Mouse (Mus musculus) thymus, adult 2 months (tissue): Measurements from ENCODE around the gene Adat3. TPM values are rescaled to one million over a fixed set of nuclear protein-coding genes. Genes with fewer than 3 reads are reported as not detected.

Experiments used
- DNase-seq: peaks from one replicate; pipeline ENCODE4 v3.0.0; 2021
- H3K27ac ChIP-seq: fragments of 200-500 bp; 2 replicates; pipeline ENCODE4 v1.5.1; 2012; ENCODE audit warnings: low read length, control low read depth; ENCODE audit not compliant: control insufficient read depth, insufficient read depth
- H3K27me3 ChIP-seq: fragments of 200-500 bp; 2 replicates; pipeline ENCODE4 v1.6.1; 2012; ENCODE audit warnings: mild to moderate bottlenecking, low read length, moderate library complexity, mixed read lengths; ENCODE audit not compliant: control insufficient read depth, insufficient read depth
- H3K36me3 ChIP-seq: fragments of 200-500 bp; 2 replicates; pipeline ENCODE4 v1.6.1; 2012; ENCODE audit warnings: mild to moderate bottlenecking, low read length, moderate library complexity; ENCODE audit not compliant: control insufficient read depth, insufficient read depth
- H3K4me1 ChIP-seq: fragments of 200-500 bp; replicated peaks from 2 replicates; pipeline ENCODE4 v1.6.1; 2012; ENCODE audit warnings: low read length; ENCODE audit not compliant: control insufficient read depth, insufficient read depth
- H3K4me3 ChIP-seq: fragments of 200-500 bp; 2 replicates; pipeline ENCODE4 v1.5.1; 2012; ENCODE audit warnings: mild to moderate bottlenecking, low read length, control low read depth, moderate library complexity; ENCODE audit not compliant: control insufficient read depth, insufficient read depth
- CTCF ChIP-seq: fragments of 200-500 bp; IDR thresholded peaks from 2 replicates; pipeline ENCODE4 v1.5.1; 2012; ENCODE audit warnings: mild to moderate bottlenecking, control low read depth, low read length, moderate library complexity, borderline replicate concordance; ENCODE audit not compliant: control insufficient read depth, poor library complexity, insufficient read depth; ENCODE audit errors: extremely low read depth
- POLR2A ChIP-seq: fragments of 200-500 bp; IDR thresholded peaks from 2 replicates; pipeline ENCODE4 v1.6.1; 2012; ENCODE audit warnings: mild to moderate bottlenecking, low read length, control low read depth, moderate library complexity; ENCODE audit not compliant: control insufficient read depth, poor library complexity, insufficient read depth; ENCODE audit errors: extremely low read depth
- WGBS: fragments of 180-500 bp; shearing (Covaris S2); methylation state at CpG from one replicate; pipeline ENCODE4 v1.1.7; 2018; 5-methylcytosine and 5-hydroxymethylcytosine counted together
- polyA plus RNA-seq: library from polyadenylated mRNA; depleted of rRNA; stranded (reverse); fragments of >200 nt; gene quantifications from 2 replicates; pipeline ENCODE4 v1.2.3, GENCODE M21; 2012; rRNA removed

Adat3 gene
- 42.9 and 48.2 TPM in 2 replicates for polyA plus RNA-seq

DNA sequence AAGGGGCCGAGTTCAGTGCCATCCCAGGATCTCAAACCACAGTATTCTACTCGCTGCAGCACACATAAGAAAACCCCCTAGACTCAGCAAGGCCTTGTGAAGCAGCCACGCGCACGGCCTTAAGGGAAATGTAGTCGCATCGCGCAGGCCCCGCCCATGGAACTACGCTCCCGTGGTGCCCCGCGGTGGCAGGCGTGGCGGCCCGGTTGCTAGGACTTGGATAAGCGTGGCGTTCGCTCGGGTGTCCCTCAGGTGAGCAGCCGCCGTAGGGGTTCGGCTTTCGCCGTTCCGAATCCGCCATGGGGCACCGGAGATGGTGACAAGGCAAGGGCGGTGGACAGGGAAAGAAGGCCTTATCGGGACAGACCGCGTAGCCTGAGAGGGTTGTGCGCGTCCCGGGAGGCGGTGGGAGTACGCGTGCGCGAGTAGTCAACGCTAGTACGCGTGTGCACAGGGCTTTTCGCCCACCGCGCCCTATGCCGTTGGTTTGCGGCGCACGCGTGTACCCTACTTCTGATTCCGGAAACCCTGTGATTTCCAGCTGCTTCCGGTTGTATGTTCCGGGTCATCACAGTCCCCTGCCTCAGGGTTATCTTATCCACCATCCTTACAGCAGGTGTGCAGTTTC, at the start of gene Adat3, which contains the start of gene Scamp4:
Gene Adat3, plus strand, starts transcription at position 183 of the 628 bp plus-strand sequence.
Gene Scamp4, plus strand, starts transcription at position 175 of the 628 bp plus-strand sequence.
- H3K4me1 ChIP-seq, result peaks cover 47% of the 10 kb centered on the region
- H3K27ac ChIP-seq, result peak within 1 kb of the TSS; percentile 89
- WGBS, result under 1% methylated on average over 54 of the region's 54 CpGs
- H3K27me3 ChIP-seq, result no peaks in the 10 kb centered on the region
- TF ChIP-seq CTCF, result no peak
- no peak for TF ChIP-seq POLR2A
- H3K4me3 ChIP-seq, result peak within 1 kb of the TSS; percentile 70
- no peaks in the 10 kb centered on the region for H3K36me3 ChIP-seq
- DNase-seq, result peak; percentile 95

DNA sequence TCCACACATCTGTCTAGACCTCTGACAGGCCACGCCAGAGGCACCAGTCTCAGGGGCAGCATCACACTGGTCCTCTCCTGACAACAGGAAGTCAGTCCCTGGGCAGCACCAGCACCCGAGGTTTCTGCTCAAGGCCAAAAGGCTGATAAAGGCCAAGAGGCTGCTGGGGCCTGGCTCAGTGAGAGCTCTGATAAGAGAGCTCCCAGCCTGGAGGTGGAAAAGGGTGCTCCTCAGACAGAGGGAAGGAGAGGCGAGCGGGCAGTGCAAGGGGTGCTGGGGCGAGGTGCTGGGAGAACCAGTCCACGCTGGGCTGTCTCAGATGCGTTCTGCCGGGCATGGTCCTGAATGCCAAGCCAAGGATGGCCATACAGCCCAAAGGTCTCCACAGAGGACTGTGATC, 49.1 kb upstream of the Adat3 start:
- DNase-seq, result no peak
- TF ChIP-seq POLR2A (no peak), CTCF (no peak)
- Histone ChIP-seq H3K27me3 (no peaks in the 10 kb centered on the region), H3K4me3 (no peak overlapping the region), H3K36me3 (peaks cover 15% of the 10 kb centered on the region), H3K4me1 (peaks cover 23% of the 10 kb centered on the region), H3K27ac (no peak overlapping the region)
- 92% methylated on average over 8 of the region's 8 CpGs for WGBS

DNA sequence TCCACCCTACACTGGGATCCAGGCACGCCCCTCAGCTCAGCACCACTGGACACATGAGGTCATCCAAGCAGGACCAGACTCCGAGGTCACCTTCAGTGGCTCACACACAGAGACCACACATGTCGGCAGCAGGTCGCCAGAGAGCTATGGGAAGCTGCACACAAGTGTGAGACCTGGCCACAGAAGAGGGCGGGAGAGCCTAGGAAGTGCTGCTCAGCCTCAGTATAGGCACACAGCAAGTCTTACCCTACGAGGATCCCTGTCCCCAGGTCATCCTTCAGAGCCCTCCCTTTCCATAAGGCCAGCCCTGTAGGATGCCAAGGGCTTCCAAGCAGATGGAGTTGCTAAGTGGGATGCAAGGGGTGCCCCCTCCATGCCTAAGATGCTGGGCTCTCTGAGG, 48.7 kb upstream of the Adat3 start:
- Histone ChIP-seq H3K27me3 (no peaks in the 10 kb centered on the region), H3K27ac (no peak overlapping the region), H3K36me3 (peaks cover 13% of the 10 kb centered on the region), H3K4me3 (no peak overlapping the region), H3K4me1 (peaks cover 24% of the 10 kb centered on the region)
- 93% methylated on average over 6 of the region's 6 CpGs for WGBS
- TF ChIP-seq CTCF (no peak), POLR2A (no peak)
- no peak for DNase-seq

DNA sequence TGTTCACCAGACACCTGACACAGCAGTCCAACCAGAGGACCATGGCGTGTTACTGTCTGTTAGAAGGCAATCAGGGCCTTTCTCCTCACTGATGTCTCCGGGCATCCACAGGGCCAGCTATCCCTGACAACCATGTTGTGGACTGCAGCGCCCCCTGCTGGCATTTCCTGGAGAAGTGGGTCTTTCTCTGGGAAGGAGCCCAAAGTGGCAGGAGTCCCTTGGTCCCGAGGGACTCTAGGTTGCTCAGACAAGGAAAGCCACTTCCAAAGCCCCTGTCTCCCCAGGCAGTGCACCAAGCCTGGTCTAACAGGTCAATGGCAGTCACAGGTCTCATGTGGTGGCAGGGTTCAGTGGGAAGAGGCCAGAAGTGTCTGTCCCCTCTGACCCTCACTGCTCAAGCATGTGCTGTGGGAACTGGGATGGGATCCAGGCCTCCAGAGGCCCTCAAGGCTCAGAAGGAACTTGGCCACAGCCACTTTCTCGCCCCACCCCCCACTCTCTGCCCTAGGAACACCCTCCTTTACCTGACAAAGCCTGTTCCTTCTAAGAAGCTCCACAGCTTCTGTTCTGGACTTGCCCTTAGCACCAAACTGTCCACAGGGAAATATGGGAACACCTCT, 45.2 kb upstream of the Adat3 start:
- Histone ChIP-seq H3K27ac (no peak overlapping the region), H3K27me3 (no peaks in the 10 kb centered on the region), H3K4me1 (peaks cover 38% of the 10 kb centered on the region), H3K4me3 (no peak overlapping the region), H3K36me3 (no peaks in the 10 kb centered on the region)
- TF ChIP-seq POLR2A, result no peak
- TF ChIP-seq CTCF, result peak; percentile 86
- WGBS, result 56% methylated on average over 5 of the region's 5 CpGs
- peak; percentile 67 for DNase-seq

DNA sequence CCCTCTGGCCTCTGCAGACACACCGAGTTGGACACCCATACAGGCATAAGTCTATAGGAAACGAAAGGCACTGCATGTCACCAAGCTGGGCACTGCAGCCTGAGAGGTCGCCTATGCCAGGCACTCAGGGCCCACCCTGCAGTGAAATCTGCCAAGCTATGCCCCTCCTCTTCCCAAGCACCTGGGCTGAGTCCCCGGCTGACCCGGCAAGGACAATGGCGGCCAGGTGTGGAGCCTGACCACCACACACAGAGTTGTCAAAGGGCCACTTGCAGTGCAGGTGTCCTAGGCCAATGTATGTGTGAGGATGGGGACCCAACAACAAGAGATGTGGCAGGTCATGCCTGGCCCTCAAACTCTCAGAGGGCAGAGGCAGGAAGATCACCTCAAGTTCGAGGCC, 43.2 kb upstream of the Adat3 start:
- no peak overlapping the region for H3K27ac ChIP-seq
- 91% methylated on average over 7 of the region's 7 CpGs for WGBS

DNA sequence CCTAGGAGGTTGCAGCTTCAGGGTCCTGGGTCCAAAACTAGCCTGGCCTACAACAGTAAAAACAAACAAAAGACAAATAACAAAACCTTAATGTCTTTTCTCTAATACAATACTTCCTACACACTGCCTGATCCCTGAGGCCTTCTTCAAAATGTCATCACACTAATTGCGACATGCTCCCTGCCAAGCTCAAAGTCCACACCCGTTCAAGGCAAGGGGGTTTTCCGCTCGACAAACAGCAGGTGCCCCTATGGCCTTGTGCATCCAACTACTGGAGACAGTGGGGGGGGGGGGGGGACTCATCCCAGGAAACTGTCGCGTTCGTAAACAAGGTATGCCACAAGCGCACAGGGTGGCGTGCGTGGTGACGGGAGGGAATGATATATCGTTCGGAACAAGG, 42.1 kb upstream of the Adat3 start:
- Histone ChIP-seq H3K4me3 (peak overlapping the region; percentile 65), H3K4me1 (peaks cover 40% of the 10 kb centered on the region), H3K27me3 (no peaks in the 10 kb centered on the region), H3K36me3 (no peaks in the 10 kb centered on the region), H3K27ac (no peak overlapping the region)
- TF ChIP-seq POLR2A, result no peak
- no peak for TF ChIP-seq CTCF
- no peak for DNase-seq
- 0% methylated on average over 13 of the region's 13 CpGs for WGBS

More for the DNA sequence above, 43.2 kb upstream of the Adat3 start:
- H3K4me3 ChIP-seq, result no peak overlapping the region
- TF ChIP-seq POLR2A (no peak), CTCF (no peak)
- H3K4me1 ChIP-seq, result peaks cover 38% of the 10 kb centered on the region
- no peaks in the 10 kb centered on the region for H3K27me3 ChIP-seq
- H3K36me3 ChIP-seq, result no peaks in the 10 kb centered on the region
- no peak for DNase-seq
